Mouse (Mus musculus): Measurements from ENCODE around the gene Dmac2. TPM values are rescaled to one million over a fixed set of nuclear protein-coding genes. Genes with fewer than 3 reads are reported as not detected.

Gene Dmac2
- total and polyA plus RNA-seq, 2 experiments from 2014 or later: 71.3 to 80.4 TPM

DNA sequence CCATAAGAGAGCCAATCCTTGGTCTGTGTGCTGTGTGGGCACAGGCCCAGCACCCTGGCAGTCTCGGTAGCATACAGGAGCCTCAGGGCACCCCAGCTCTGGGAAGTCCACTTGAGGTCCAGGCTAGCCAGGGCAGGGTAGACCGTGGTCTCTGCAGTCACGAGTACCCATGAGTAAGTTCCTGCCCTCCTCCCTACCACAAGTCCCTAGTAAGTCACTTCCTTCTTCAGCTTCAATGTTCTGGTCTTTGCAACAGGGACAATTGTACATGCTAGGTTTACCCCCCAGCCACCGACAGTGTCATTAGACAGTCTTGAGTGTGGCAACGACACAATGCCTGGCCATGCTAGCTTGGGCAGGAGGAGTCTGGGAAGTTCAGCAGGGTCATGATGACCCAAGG, 13.5 kb downstream of the Dmac2 start:
- TF ChIP-seq CTCF (IDR thresholded peaks at IDR 0.05; ENCODE audit: low read depth): no peak
- no peak for TF ChIP-seq EP300 (IDR thresholded peaks at IDR 0.05; ENCODE audit: low read depth)
- Histone ChIP-seq H3K27ac (ENCODE audit: low read depth) (no peak overlapping the region), H3K36me3 (replicated peaks; ENCODE audit: control insufficient read depth, insufficient read depth, low read length) (peaks cover 33% of the 10 kb centered on the region), H3K9ac (replicated peaks; ENCODE audit: low read depth, low read length) (no peak overlapping the region), H3K27me3 (ENCODE audit: control insufficient read depth, insufficient read depth, low read length) (no peaks in the 10 kb centered on the region), H3K4me1 (ENCODE audit: control insufficient read depth, insufficient read depth) (no peaks in the 10 kb centered on the region; the same call in 1 of the 2 replicates), H3K4me3 (ENCODE audit: low read depth, low read length) (no peak overlapping the region), H3K4me2 (ENCODE audit: low read depth, low read length) (no peak overlapping the region), H3K9me3 (replicated peaks; ENCODE audit: control insufficient read depth, low read length) (no peaks in the 10 kb centered on the region)
- 86% methylated on average over 5 of the region's 5 CpGs for WGBS
- no peak for DNase-seq (ENCODE audit: low spot score)
- ATAC-seq (ENCODE audit: insufficient read depth, low read depth): no peak

DNA sequence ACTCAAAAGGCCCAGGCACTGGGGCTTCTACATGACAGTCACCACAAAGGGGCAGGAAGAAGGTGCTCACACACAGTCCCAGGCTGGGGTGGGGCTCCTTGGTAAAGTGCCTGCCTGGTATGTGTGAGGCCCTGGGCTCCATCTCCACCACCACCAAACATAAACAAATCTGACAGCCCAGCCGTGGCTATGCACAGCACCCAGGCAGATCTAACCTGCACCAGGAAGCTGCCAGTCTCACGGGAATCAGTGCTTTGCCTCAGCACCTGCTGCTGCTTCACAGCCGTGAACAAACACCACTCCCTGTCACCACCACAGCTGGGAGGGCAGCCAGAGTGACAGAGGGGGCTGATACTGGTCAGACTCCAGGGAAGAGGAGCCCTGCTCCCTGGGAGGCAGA, 17.2 kb downstream of the Dmac2 start:
- TF ChIP-seq EP300 (IDR thresholded peaks at IDR 0.05; ENCODE audit: low read depth) (no peak), CTCF (IDR thresholded peaks at IDR 0.05; ENCODE audit: low read depth) (no peak)
- WGBS: 14% methylated on average over 3 of the region's 3 CpGs
- no peak for DNase-seq (ENCODE audit: low spot score)
- Histone ChIP-seq H3K4me3 (ENCODE audit: low read depth, low read length) (no peak overlapping the region), H3K9ac (replicated peaks; ENCODE audit: low read depth, low read length) (no peak overlapping the region), H3K36me3 (replicated peaks; ENCODE audit: control insufficient read depth, insufficient read depth, low read length) (peaks cover 17% of the 10 kb centered on the region), H3K4me2 (ENCODE audit: low read depth, low read length) (no peak overlapping the region), H3K27ac (ENCODE audit: low read depth) (no peak overlapping the region), H3K27me3 (ENCODE audit: control insufficient read depth, insufficient read depth, low read length) (no peaks in the 10 kb centered on the region), H3K9me3 (replicated peaks; ENCODE audit: control insufficient read depth, low read length) (no peaks in the 10 kb centered on the region), H3K4me1 (ENCODE audit: control insufficient read depth, insufficient read depth) (no peaks in the 10 kb centered on the region)
- no peak for ATAC-seq (ENCODE audit: insufficient read depth, low read depth)

DNA sequence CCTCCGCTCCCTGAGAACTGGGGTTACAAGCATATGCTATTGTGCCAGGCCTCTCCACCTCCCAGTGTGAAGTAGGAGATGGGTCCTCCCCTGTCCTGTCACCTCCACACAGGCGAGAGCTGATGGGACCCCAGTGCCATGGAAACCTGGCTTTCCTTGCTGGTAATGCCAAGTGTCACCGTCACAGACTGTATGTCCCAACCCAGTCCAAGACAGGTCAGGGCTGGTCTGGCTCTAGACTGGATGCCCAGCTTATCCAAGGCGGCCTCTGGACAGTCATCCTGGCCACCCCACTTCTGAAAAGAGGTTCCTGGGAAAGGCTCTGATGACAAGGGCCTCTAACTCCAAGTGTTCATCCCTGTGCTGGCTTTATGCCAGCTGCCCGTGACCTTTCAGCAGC, 17.9 kb downstream of the Dmac2 start:
- 79% methylated on average over 5 of the region's 5 CpGs for WGBS
- no peaks in the 10 kb centered on the region for H3K4me1 ChIP-seq (ENCODE audit: control insufficient read depth, insufficient read depth)
- H3K9me3 ChIP-seq (replicated peaks; ENCODE audit: control insufficient read depth, low read length): no peaks in the 10 kb centered on the region
- DNase-seq (ENCODE audit: low spot score): no peak
- H3K4me2 ChIP-seq (ENCODE audit: low read depth, low read length): no peak overlapping the region
- H3K4me3 ChIP-seq (ENCODE audit: low read depth, low read length): no peak overlapping the region
- no peak overlapping the region for H3K9ac ChIP-seq (replicated peaks; ENCODE audit: low read depth, low read length)
- H3K36me3 ChIP-seq (replicated peaks; ENCODE audit: control insufficient read depth, insufficient read depth, low read length): peaks cover 14% of the 10 kb centered on the region
- H3K27me3 ChIP-seq (ENCODE audit: control insufficient read depth, insufficient read depth, low read length): no peaks in the 10 kb centered on the region
- H3K27ac ChIP-seq (ENCODE audit: low read depth): no peak overlapping the region
- ATAC-seq (ENCODE audit: insufficient read depth, low read depth): no peak
- TF ChIP-seq EP300 (IDR thresholded peaks at IDR 0.05; ENCODE audit: low read depth): no peak

DNA sequence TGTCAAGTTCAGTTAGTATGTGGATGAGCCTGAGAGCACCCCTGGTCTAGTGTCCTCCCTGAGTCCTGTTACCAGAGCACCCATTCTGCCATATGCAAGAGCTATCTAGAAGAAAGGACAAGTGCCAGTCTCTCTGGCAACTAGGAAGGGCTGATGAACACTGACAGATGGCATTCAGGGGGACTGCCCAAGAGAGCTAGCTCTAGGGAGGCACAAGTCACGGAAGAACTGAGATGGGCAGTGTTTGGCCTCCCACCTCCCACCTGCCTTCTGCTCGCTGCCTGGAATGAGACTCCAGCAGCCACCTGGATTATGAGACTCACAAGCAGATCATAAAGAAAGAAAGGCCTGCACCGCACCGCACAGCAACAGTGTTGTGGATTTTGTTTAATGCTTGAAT, 20.5 kb downstream of the Dmac2 start:
- DNase-seq (ENCODE audit: low spot score) (no peak), ATAC-seq (ENCODE audit: insufficient read depth, low read depth) (no peak)
- Histone ChIP-seq H3K9ac (replicated peaks; ENCODE audit: low read depth, low read length) (no peak overlapping the region), H3K4me2 (ENCODE audit: low read depth, low read length) (no peak overlapping the region), H3K9me3 (replicated peaks; ENCODE audit: control insufficient read depth, low read length) (no peaks in the 10 kb centered on the region), H3K27ac (ENCODE audit: low read depth) (no peak overlapping the region), H3K36me3 (replicated peaks; ENCODE audit: control insufficient read depth, insufficient read depth, low read length) (peaks cover 9% of the 10 kb centered on the region), H3K4me1 (ENCODE audit: control insufficient read depth, insufficient read depth) (no peaks in the 10 kb centered on the region), H3K27me3 (ENCODE audit: control insufficient read depth, insufficient read depth, low read length) (no peaks in the 10 kb centered on the region), H3K4me3 (ENCODE audit: low read depth, low read length) (no peak overlapping the region)
- WGBS: 95% methylated on average over 4 of the region's 4 CpGs
- TF ChIP-seq CTCF (IDR thresholded peaks at IDR 0.05; ENCODE audit: low read depth) (no peak), EP300 (IDR thresholded peaks at IDR 0.05; ENCODE audit: low read depth) (no peak)

DNA sequence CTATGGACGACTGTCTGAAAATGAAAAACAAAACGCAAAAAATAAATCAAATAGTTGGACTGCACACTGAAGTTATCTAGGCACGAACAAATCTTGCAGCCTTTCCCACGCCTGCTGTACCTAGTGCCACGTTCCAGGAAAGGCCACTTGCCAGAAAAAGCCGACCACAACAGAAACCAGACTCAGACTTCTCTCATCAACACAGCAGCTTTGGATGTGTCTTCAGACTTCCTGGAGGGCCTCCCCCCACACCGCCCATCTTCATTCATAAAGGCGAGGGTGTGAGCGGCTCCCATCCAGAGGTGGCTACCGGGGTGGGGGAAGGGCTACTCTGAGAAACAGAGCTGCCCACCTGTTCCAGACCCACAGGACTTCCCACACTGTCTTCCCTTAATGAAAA, 24.9 kb downstream of the Dmac2 start:
- no peak overlapping the region for H3K4me3 ChIP-seq (ENCODE audit: low read depth, low read length)
- no peak overlapping the region for H3K27ac ChIP-seq (ENCODE audit: low read depth)
- H3K4me2 ChIP-seq (ENCODE audit: low read depth, low read length): no peak overlapping the region
- H3K36me3 ChIP-seq (replicated peaks; ENCODE audit: control insufficient read depth, insufficient read depth, low read length): peaks cover 6% of the 10 kb centered on the region; the same call in 1 of the 2 replicates
- H3K9ac ChIP-seq (replicated peaks; ENCODE audit: low read depth, low read length): no peak overlapping the region
- no peaks in the 10 kb centered on the region for H3K27me3 ChIP-seq (ENCODE audit: control insufficient read depth, insufficient read depth, low read length)
- no peak for TF ChIP-seq EP300 (IDR thresholded peaks at IDR 0.05; ENCODE audit: low read depth)
- TF ChIP-seq CTCF (IDR thresholded peaks at IDR 0.05; ENCODE audit: low read depth): no peak
- WGBS: 56% methylated on average over 10 of the region's 10 CpGs
- ATAC-seq (ENCODE audit: insufficient read depth, low read depth): no peak
- H3K4me1 ChIP-seq (ENCODE audit: control insufficient read depth, insufficient read depth): no peaks in the 10 kb centered on the region
- no peak for DNase-seq (ENCODE audit: low spot score)
- no peaks in the 10 kb centered on the region for H3K9me3 ChIP-seq (replicated peaks; ENCODE audit: control insufficient read depth, low read length)

DNA sequence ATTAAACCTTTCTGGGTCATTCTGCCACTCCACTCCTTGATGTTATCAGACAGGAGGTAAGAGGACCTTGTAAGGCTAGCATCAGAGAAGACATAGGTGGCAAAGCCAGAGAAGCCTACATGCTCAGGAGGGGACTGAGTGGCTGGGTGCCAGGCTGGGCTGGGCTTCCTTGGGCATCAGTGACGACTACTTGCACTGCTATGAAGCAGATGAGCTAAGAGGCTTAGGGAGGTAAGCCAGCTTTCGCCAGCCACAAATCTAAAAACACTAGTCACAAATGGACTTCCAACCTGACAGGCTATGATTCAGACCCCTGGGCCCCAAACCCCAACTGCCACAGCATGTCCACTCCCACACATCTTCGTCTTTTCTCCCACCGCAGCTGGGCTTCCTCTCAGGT, 25.4 kb downstream of the Dmac2 start:
- Histone ChIP-seq H3K27ac (ENCODE audit: low read depth) (no peak overlapping the region), H3K4me1 (ENCODE audit: control insufficient read depth, insufficient read depth) (no peaks in the 10 kb centered on the region), H3K36me3 (replicated peaks; ENCODE audit: control insufficient read depth, insufficient read depth, low read length) (peaks cover 6% of the 10 kb centered on the region; the same call in 1 of the 2 replicates), H3K27me3 (ENCODE audit: control insufficient read depth, insufficient read depth, low read length) (no peaks in the 10 kb centered on the region), H3K9me3 (replicated peaks; ENCODE audit: control insufficient read depth, low read length) (no peaks in the 10 kb centered on the region), H3K9ac (replicated peaks; ENCODE audit: low read depth, low read length) (no peak overlapping the region), H3K4me2 (ENCODE audit: low read depth, low read length) (no peak overlapping the region), H3K4me3 (ENCODE audit: low read depth, low read length) (no peak overlapping the region)
- ATAC-seq (ENCODE audit: insufficient read depth, low read depth): no peak
- WGBS: 61% methylated on average over 4 of the region's 4 CpGs
- TF ChIP-seq EP300 (IDR thresholded peaks at IDR 0.05; ENCODE audit: low read depth) (no peak), CTCF (IDR thresholded peaks at IDR 0.05; ENCODE audit: low read depth) (no peak)
- DNase-seq (ENCODE audit: low spot score): no peak
